In the genomic region with DNA sequence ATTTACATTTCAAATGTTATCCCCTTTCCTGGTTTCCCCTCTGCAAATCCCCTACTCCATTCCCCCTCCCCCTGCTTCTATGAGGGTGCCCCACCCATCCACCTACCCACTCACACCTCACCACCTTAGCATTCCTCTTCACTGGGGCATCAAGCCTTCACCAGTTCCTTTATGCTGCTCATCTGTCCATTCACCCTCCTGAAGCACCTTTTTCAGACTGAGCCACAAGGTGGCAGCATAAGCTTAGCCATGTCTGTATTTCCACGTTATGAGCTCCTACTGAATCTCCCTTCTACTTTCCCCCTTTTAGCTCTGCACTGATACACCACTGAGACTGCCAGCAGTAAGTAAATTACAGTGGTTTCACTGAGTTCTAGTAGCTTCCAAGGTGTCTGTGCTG, we compare ENCODE assay signal across 9 mouse cellular contexts.
DNase-seq lines count a peak whose midpoint lies in the region; ATAC-seq lines count a peak whose summit lies in the region.
"Had no signal": no experiment of that assay in that cellular context is flagged by ENCODE, and none has a peak within 500 bp of the region (broad histone marks: within the 10 kb centered on the region; RNA-seq: fewer than 3 reads in every experiment).

No protein-coding gene starts in this region.

- H3K27ac ChIP-seq in kidney, embryonic 14.5 days (ENCODE audit: low read depth, low read length) = no peak overlapping the region
- no peak overlapping the region for H3K27ac ChIP-seq in limb, embryonic 11.5 days (replicated peaks; ENCODE audit: low read depth, low read length)
- no peak overlapping the region for H3K27ac ChIP-seq in midbrain, embryonic 15.5 days

- peak; percentile 90 for ATAC-seq in kidney, embryonic 14.5 days (ENCODE audit: low FRiP score, low TSS enrichment)
- ATAC-seq in limb, embryonic 11.5 days (ENCODE audit: insufficient number of reproducible peaks, low FRiP score, low TSS enrichment, low read depth) = peak; percentile 75
- peak; percentile 94 for ATAC-seq in midbrain, embryonic 15.5 days (replicated peaks)

- WGBS in kidney, embryonic 14.5 days = 0% methylated on average over 1 of the region's 1 CpGs
- WGBS in limb, embryonic 11.5 days = 0% methylated on average over 1 of the region's 1 CpGs
- 0% methylated on average over 1 of the region's 1 CpGs for WGBS in midbrain, embryonic 15.5 days

- H3K36me3 ChIP-seq in kidney, embryonic 14.5 days (ENCODE audit: control insufficient read depth, insufficient read depth, low read length) = no peaks in the 10 kb centered on the region
- no peaks in the 10 kb centered on the region for H3K36me3 ChIP-seq in limb, embryonic 11.5 days (ENCODE audit: control insufficient read depth, insufficient read depth, low read length)
- H3K36me3 ChIP-seq in midbrain, embryonic 15.5 days (replicated peaks) = no peaks in the 10 kb centered on the region

- H3K4me1 ChIP-seq in kidney, embryonic 14.5 days (ENCODE audit: control insufficient read depth, insufficient read depth, low read length) = no peaks in the 10 kb centered on the region
- no peaks in the 10 kb centered on the region for H3K4me1 ChIP-seq in limb, embryonic 11.5 days (ENCODE audit: control insufficient read depth, insufficient read depth, low read length)
- H3K4me1 ChIP-seq in midbrain, embryonic 15.5 days = no peaks in the 10 kb centered on the region

- H3K27me3 ChIP-seq in kidney, embryonic 14.5 days (ENCODE audit: control insufficient read depth, insufficient read depth, low read length) = no peaks in the 10 kb centered on the region
- H3K27me3 ChIP-seq in limb, embryonic 11.5 days (ENCODE audit: control insufficient read depth, insufficient read depth, low read length) = no peaks in the 10 kb centered on the region
- H3K27me3 ChIP-seq in midbrain, embryonic 15.5 days (replicated peaks) = no peaks in the 10 kb centered on the region

- no peaks in the 10 kb centered on the region for H3K9me3 ChIP-seq in kidney, embryonic 14.5 days (ENCODE audit: control insufficient read depth, low read length)
- H3K9me3 ChIP-seq in limb, embryonic 11.5 days (ENCODE audit: control insufficient read depth, low read length) = no peaks in the 10 kb centered on the region
- H3K9me3 ChIP-seq in midbrain, embryonic 15.5 days = no peaks in the 10 kb centered on the region

- H3K9ac ChIP-seq in kidney, embryonic 14.5 days (ENCODE audit: low read depth, low read length) = no peak overlapping the region
- no peak overlapping the region for H3K9ac ChIP-seq in limb, embryonic 11.5 days (ENCODE audit: low read length)
- H3K9ac ChIP-seq in midbrain, embryonic 15.5 days = no peak overlapping the region

- no peak overlapping the region for H3K4me3 ChIP-seq in kidney, embryonic 14.5 days (ENCODE audit: low read length)
- no peak overlapping the region for H3K4me3 ChIP-seq in limb, embryonic 11.5 days (ENCODE audit: low read depth, low read length)
- H3K4me3 ChIP-seq in midbrain, embryonic 15.5 days = no peak overlapping the region
- H3K4me3 ChIP-seq: erythroblast, embryonic 14.5 days had no signal

- no peak overlapping the region for H3K4me2 ChIP-seq in kidney, embryonic 14.5 days (replicated peaks; ENCODE audit: low read depth, low read length)
- H3K4me2 ChIP-seq in limb, embryonic 11.5 days (ENCODE audit: low read depth, severe bottlenecking) = no peak overlapping the region
- H3K4me2 ChIP-seq in midbrain, embryonic 15.5 days = no peak overlapping the region

- peak; percentile 78 for DNase-seq in 416B (ENCODE audit: low read depth)
- peak; percentile 64 for DNase-seq in adrenal gland, adult 2 months
- DNase-seq in embryo, embryonic 11 days = peak; percentile 81
- DNase-seq in gastrocnemius, postnatal 4 days (ENCODE audit: low spot score in 2 of 2) = peak; percentile 29 to 59
- peak; percentile 89 for DNase-seq in limb, embryonic 11.5 days (ENCODE audit: low spot score)
- peak; percentile 70 for DNase-seq in testis, postnatal 10 days (ENCODE audit: low spot score)
